Mouse (Mus musculus) limb, embryonic 13.5 days (tissue): Measurements from ENCODE around the gene Nrsn2. TPM values are rescaled to one million over a fixed set of nuclear protein-coding genes. Genes with fewer than 3 reads are reported as not detected.

Experiments
- ATAC-seq: fragments of 200-750 bp; cut with Nextera tagmentation; 2 replicates; pipeline ENCODE4 v1.8.0; 2017; ENCODE audit warnings: low read depth, moderate number of reproducible peaks, moderate TSS enrichment; ENCODE audit not compliant: low FRiP score
- H3K27ac ChIP-seq: fragments of 300-500 bp; sonication (generic); 2 replicates; pipeline ENCODE4 v1.5.1; 2015; ENCODE audit warnings: inconsistent platforms, mild to moderate bottlenecking, moderate library complexity
- H3K27me3 ChIP-seq: fragments of 300-500 bp; sonication (generic); 2 replicates; pipeline ENCODE4 v1.6.1; 2015; ENCODE audit warnings: mild to moderate bottlenecking, inconsistent platforms
- H3K36me3 ChIP-seq: fragments of 300-500 bp; sonication (generic); 2 replicates; pipeline ENCODE4 v1.6.1; 2015; ENCODE audit warnings: inconsistent platforms, mild to moderate bottlenecking, moderate library complexity
- H3K4me1 ChIP-seq: fragments of 300-500 bp; sonication (generic); 2 replicates; pipeline ENCODE4 v1.6.1; 2015; ENCODE audit warnings: inconsistent platforms
- H3K4me2 ChIP-seq: fragments of 300-500 bp; sonication (generic); replicated peaks from 2 replicates; pipeline ENCODE4 v1.6.1; 2015; ENCODE audit warnings: inconsistent platforms, mild to moderate bottlenecking, moderate library complexity
- H3K4me3 ChIP-seq: fragments of 300-500 bp; sonication (generic); 2 replicates; pipeline ENCODE4 v1.5.1; 2015; ENCODE audit warnings: moderate library complexity, mild to moderate bottlenecking, inconsistent platforms
- H3K9ac ChIP-seq: fragments of 300-500 bp; sonication (generic); 2 replicates; pipeline ENCODE4 v1.6.1; 2015; ENCODE audit warnings: mild to moderate bottlenecking, inconsistent platforms
- H3K9me3 ChIP-seq: fragments of 300-500 bp; sonication (generic); 2 replicates; pipeline ENCODE4 v1.6.1; 2016; ENCODE audit warnings: inconsistent platforms
- WGBS: fragments of 180-500 bp; shearing (Covaris S2); methylation state at CpG from one replicate; pipeline ENCODE4 v1.1.7; 2015; 5-methylcytosine and 5-hydroxymethylcytosine counted together
- polyA plus RNA-seq: library from polyadenylated mRNA; unstranded; fragments of >200 nt; fragmentation: Nextera tagmentation; extraction: Ambion mirVana; gene quantifications from 2 replicates; pipeline ENCODE4 v1.2.1, GENCODE M21; 2015

The Nrsn2 gene
- polyA plus RNA-seq, 1 experiment from 2014 or later = 4.6 TPM

DNA sequence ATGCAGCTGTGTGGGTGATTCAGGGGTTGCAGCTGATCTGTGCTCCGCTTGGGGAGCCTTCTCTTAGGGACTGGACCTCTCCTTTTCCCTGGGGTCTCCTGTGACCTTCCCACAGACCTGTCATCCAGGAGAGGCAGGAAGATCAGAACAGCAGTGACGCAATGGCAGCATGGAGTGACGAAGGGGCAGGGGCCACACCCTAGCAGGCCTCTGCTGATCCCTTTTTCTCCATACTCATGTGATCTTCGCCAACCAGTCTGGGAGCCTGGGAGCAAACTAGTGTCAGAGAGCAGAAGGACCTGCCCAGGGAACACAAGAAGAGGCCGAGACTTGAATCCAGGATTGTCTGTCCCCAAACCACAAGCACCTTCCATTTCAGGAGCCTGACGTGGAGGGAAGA is 27.2 kb downstream of the Nrsn2 start:
- Histone ChIP-seq H3K9me3 (no peaks in the 10 kb centered on the region), H3K4me3 (no peak overlapping the region), H3K9ac (no peak overlapping the region), H3K27me3 (peaks cover 11% of the 10 kb centered on the region), H3K4me2 (no peak overlapping the region), H3K36me3 (no peaks in the 10 kb centered on the region), H3K27ac (no peak overlapping the region), H3K4me1 (peaks cover 13% of the 10 kb centered on the region)
- WGBS = 74% methylated on average over 6 of the region's 6 CpGs
- no peak for ATAC-seq

DNA sequence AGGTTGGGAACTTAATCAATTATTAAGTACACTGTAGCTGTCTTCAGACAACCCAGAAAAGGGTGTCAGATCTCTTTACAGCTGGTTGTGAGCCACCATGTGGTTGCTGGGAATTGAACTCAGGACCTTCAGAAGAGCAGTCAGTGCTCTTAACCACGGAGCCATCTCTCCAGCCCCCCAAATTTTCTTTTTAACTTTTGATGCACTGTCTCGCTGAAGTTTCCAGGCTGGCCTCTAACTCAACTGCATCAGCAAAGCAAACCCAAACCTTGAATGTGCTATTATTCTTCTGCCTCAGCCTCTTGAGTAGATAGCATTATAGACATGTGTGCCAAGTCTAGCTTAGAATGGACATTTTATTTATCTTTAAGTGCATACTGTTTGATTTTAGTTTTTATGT is 28.7 kb downstream of the Nrsn2 start:
- Histone ChIP-seq H3K4me2 (no peak overlapping the region), H3K4me1 (peaks cover 19% of the 10 kb centered on the region), H3K27ac (no peak overlapping the region), H3K9ac (no peak overlapping the region), H3K9me3 (no peaks in the 10 kb centered on the region), H3K4me3 (no peak overlapping the region), H3K27me3 (peaks cover 15% of the 10 kb centered on the region), H3K36me3 (no peaks in the 10 kb centered on the region)
- 83% methylated on average over 2 of the region's 2 CpGs for WGBS
- no peak for ATAC-seq

DNA sequence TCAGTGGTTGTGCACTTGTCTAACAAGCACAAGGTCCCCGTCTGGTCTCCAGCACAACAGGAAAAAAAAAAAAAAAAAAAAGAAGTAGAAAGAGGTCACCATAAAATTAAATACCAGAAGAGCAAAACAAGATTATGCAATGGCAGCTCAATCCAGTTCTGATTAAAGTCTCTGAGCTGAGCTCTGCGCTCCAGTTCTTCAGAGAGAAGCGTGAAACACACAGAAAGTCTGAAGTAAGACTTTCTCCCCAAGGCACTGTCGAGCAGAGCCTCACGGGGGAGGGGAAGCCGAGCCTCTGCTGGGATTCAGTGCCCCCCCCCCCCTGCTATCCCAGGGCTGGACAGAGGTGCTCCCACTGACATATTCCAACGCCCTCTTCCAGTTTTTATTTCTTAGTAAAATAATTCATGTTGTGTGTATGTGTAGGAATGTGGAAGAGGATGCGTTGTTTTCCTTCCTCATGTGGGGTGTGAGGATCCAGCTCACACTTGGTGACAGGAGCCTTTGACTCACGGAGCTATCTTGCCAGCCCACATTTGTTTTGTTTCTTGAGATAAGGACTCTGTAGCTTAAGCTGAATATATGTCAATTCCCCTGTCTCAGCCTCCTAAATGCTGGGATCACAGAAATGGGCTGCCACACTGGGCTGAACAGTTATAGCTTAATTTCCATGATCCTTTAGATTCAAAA is 29.5 kb downstream of the Nrsn2 start:
- 42% methylated on average over 9 of the region's 9 CpGs for WGBS
- Histone ChIP-seq H3K4me3 (no peak overlapping the region), H3K27ac (no peak overlapping the region), H3K4me1 (peaks cover 19% of the 10 kb centered on the region), H3K36me3 (no peaks in the 10 kb centered on the region), H3K9ac (no peak overlapping the region), H3K4me2 (no peak overlapping the region), H3K9me3 (no peaks in the 10 kb centered on the region), H3K27me3 (peaks cover 17% of the 10 kb centered on the region)
- no peak for ATAC-seq

DNA sequence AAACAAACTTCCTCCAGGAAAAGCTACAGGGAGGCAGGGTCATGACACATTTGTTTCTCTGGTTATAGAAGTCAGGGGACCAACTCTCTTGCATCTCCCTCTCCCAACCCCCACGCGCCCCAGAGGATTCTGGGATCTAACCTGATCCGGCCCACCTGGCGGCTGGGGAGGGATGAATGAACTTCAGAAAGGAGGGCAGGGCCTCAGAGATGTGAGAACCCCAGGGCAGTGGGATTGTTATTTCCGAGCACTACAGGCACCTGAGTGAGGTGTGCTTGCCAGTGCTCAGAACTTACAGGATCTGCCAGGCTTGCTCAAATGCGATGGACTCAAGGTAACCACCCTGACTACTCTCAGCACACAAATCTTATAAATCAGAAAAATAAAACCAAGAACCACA is 31.0 kb downstream of the Nrsn2 start:
- Histone ChIP-seq H3K4me2 (no peak overlapping the region), H3K4me3 (no peak overlapping the region), H3K27me3 (peaks cover 17% of the 10 kb centered on the region), H3K9me3 (no peaks in the 10 kb centered on the region), H3K9ac (no peak overlapping the region), H3K4me1 (peaks cover 19% of the 10 kb centered on the region), H3K36me3 (no peaks in the 10 kb centered on the region), H3K27ac (no peak overlapping the region)
- WGBS = 48% methylated on average over 6 of the region's 6 CpGs
- ATAC-seq = no peak

DNA sequence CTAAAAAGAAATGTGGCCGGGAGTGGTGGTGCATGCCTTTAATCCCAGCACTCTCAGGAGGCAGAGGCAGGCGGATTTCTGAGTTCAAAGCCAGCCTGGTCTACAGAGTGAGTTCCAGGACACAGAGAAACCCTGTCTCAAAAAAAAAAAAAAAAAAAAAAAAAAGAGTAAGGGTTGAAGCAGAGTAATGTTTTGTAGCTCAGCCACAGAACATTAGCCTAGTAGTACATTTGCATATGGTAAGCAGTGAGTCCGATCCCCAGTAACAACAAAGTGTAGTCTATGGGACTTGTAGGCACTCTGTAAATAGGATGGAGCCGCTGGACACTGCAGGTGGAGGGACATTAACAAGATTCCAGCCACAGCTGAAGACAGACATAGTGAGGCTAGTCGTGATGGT is 31.5 kb downstream of the Nrsn2 start:
- H3K9me3 ChIP-seq = no peaks in the 10 kb centered on the region
- H3K4me2 ChIP-seq = no peak overlapping the region
- no peak for ATAC-seq
- no peaks in the 10 kb centered on the region for H3K36me3 ChIP-seq
- no peak overlapping the region for H3K27ac ChIP-seq
- H3K4me1 ChIP-seq = peaks cover 17% of the 10 kb centered on the region
- no peak overlapping the region for H3K4me3 ChIP-seq
- no peak overlapping the region for H3K9ac ChIP-seq
- H3K27me3 ChIP-seq = peaks cover 17% of the 10 kb centered on the region
- 64% methylated on average over 5 of the region's 5 CpGs for WGBS

DNA sequence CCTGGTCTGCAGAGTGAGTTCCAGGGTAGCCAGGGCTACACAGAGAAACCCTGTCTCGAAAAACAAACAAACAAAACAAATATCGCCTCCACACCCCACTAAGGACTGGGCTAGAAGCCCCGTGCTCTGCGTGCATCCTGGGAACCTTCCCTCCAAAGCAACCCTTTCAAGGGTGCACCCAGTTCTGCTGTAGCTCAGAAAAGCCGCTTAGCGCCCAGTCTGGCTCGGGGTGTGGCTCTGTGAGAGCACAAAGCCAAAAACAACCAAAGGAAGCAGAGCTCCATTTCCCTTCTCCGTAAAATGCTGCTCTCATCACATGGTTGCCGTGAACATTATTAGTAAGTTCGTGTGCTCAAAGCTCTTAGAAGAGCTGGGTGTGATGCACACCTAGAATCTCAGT is 32.1 kb downstream of the Nrsn2 start:
- WGBS = 10% methylated on average over 10 of the region's 10 CpGs
- peaks cover 17% of the 10 kb centered on the region for H3K27me3 ChIP-seq
- H3K9ac ChIP-seq = peak overlapping the region; percentile 71
- H3K36me3 ChIP-seq = no peaks in the 10 kb centered on the region
- H3K27ac ChIP-seq = no peak overlapping the region
- H3K4me2 ChIP-seq = peak overlapping the region; percentile 89
- 0 out of 2 replicates have a peak, but pooled peaks have one; percentile 22 for ATAC-seq
- peaks cover 11% of the 10 kb centered on the region for H3K4me1 ChIP-seq
- peak overlapping the region; percentile 56 for H3K4me3 ChIP-seq
- no peaks in the 10 kb centered on the region for H3K9me3 ChIP-seq

DNA sequence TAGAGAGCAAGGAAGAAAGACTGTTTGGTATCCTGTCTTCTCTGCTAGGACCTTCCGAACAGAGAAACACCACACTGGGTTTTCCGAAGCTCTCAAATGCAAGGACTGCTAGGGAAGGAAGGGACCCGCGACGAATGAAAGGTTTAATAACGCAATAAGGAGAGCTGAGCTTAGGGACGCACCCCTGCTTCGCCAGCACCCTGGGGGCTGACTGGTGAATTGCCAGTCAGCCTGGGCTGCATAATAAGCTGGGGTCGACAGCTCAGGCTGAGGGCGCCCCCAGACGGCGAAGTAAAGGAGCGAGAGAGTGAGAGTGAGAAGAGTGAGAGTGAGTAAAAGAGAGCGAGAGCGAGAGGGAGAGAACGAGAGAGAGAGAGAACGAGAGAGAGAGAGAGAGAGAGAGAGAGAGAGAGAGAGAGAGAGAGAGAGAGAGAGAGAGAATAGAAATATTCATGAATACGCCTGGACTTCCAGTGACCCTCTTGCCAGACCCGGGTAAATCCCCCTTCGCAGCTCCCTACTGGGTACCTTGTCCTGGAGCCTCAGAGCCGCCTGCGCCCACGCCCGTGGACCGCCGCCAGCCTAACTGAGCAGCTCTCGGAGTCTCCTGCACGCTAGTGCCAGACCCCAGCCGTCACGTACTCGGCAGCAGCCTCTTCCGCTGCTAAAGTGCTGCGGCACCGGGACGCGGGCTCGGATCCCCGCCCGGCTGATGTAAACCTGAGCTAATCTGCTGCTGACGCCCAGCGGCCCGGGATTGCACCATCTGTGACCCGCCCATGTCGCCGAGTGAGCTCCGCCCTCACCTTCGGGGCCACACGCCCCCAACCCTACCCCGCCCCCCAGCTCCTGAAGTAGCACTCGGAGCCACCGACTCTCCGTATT is 32.9 kb downstream of the Nrsn2 start, which contains the start of gene Trib3:
Gene Trib3 (minus strand): TSS at position 704 of the 885 bp plus-strand sequence.
- peaks cover 10% of the 10 kb centered on the region for H3K4me1 ChIP-seq
- peak within 1 kb of the TSS; percentile 71 for H3K9ac ChIP-seq
- peaks cover 17% of the 10 kb centered on the region for H3K27me3 ChIP-seq
- peak; percentile 90 for ATAC-seq
- H3K27ac ChIP-seq = no peak within 1 kb of the TSS
- WGBS = under 1% methylated on average over 51 of the region's 52 CpGs
- peak within 1 kb of the TSS; percentile 56 for H3K4me3 ChIP-seq
- no peaks in the 10 kb centered on the region for H3K9me3 ChIP-seq
- H3K4me2 ChIP-seq = peak within 1 kb of the TSS; percentile 89
- no peaks in the 10 kb centered on the region for H3K36me3 ChIP-seq

DNA sequence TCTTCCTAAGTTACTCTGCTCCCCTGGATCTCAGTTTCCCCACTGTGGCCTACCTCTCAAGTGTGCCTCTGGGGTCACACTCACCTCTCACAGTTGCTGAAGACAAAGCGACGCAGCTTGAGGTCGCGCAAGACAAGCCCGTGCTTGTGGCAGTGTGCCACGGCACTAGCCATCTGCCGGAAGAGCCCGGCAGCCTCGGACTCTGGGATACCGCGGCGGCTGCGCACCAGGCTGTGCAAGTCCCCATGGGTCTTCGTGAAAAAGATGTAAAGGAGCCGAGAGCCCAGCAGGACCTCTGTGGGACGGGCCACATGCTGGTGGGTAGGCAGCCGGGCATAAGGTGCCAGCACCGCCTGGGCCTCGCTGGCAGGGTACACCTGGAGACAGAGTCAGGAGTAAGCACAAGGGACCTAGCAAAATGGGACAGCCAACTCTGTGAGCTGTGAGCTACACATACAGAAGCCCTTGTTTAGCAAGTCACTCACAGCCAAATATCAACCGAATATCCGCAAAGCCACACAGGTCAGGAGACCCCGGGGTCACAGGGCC is 36.7 kb downstream of the Nrsn2 start:
- Histone ChIP-seq H3K9me3 (no peaks in the 10 kb centered on the region), H3K9ac (no peak overlapping the region), H3K27me3 (peaks cover 12% of the 10 kb centered on the region), H3K4me3 (no peak overlapping the region), H3K4me1 (peaks cover 10% of the 10 kb centered on the region), H3K36me3 (no peaks in the 10 kb centered on the region), H3K4me2 (no peak overlapping the region), H3K27ac (no peak overlapping the region)
- 85% methylated on average over 22 of the region's 22 CpGs for WGBS
- no peak for ATAC-seq

DNA sequence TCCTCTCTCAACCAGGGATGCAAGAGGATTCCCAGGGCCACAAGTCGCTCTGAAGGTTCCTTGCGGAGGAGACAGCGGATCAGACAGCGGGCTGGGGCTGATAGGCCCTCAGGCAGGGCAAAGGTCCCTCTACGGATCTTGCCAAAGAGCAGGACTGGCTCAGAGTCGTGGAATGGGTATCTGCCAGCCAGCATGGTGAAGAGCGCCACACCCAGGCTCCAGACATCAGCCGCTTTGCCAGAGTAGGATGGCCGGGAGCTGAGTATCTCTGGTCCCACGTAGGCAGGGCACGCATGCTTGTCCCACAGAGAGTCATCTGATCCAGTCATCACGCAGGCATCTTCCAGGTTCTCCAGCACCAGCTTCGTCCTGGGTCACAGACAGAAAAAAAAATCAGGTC is 38.1 kb downstream of the Nrsn2 start:
- ATAC-seq = no peak

DNA sequence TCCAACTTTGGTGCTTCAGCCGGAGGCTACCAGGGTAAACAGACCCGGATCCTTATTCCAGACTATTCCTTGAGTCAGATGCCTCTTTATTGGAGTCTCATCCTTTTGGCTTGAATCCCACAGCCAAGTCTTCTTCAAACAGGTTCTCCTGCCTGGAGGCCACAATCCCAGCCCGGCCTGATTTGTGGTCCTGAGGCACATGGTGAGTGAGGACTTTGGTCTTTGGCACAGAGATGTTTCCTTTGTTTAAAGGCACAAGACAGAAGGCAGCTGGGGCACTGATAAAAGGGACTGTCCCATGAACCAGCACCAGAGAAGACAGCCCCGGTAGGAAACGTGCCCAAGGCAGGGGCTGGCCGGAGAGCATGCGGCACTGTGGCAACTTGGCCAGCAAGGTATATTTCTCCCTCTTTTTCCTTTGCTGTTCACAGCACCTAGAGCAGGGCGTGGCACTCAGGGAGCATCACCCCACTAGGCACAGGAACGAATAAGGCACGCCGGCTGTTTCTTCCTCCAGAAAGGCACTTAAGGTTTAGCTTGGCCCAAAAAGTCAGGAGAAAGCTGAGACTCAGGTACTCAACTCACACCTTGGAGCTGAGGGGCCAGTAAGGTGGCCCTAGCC is 38.7 kb downstream of the Nrsn2 start:
- ATAC-seq = no peak
- Histone ChIP-seq H3K4me3 (no peak overlapping the region), H3K27ac (no peak overlapping the region), H3K36me3 (no peaks in the 10 kb centered on the region), H3K4me1 (no peaks in the 10 kb centered on the region), H3K9me3 (no peaks in the 10 kb centered on the region), H3K4me2 (no peak overlapping the region), H3K27me3 (peaks cover 6% of the 10 kb centered on the region), H3K9ac (no peak overlapping the region)
- 87% methylated on average over 11 of the region's 11 CpGs for WGBS

More for the DNA sequence above, 38.1 kb downstream of the Nrsn2 start:
- H3K27me3 ChIP-seq = peaks cover 9% of the 10 kb centered on the region
- no peak overlapping the region for H3K9ac ChIP-seq
- H3K4me1 ChIP-seq = peaks cover 4% of the 10 kb centered on the region; the same call in 1 of the 2 replicates
- H3K36me3 ChIP-seq = no peaks in the 10 kb centered on the region
- 75% methylated on average over 13 of the region's 13 CpGs for WGBS
- H3K27ac ChIP-seq = no peak overlapping the region
- H3K4me3 ChIP-seq = no peak overlapping the region
- no peaks in the 10 kb centered on the region for H3K9me3 ChIP-seq
- no peak overlapping the region for H3K4me2 ChIP-seq

DNA sequence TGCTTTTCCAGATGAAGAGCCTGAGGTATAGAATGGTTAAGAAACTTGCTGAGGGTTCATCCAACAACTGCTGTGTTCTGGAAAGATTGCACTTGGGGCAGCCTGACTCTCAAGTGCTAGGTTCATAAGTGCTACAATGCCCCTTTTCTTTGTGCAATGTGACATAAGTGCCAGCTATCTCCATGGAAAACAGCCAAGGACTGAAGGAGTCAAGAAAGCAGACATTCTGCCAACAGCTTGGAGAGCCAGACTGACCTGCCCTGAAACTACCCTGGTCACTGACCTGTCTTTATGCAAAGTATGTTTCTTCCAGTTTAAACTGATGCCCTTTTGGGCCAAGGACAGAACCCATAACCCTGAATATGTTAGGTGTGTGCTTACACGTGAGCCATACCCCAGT is 39.6 kb downstream of the Nrsn2 start:
- no peaks in the 10 kb centered on the region for H3K36me3 ChIP-seq
- no peak overlapping the region for H3K27ac ChIP-seq
- no peaks in the 10 kb centered on the region for H3K9me3 ChIP-seq
- no peak overlapping the region for H3K4me2 ChIP-seq
- 75% methylated on average over 1 of the region's 1 CpGs for WGBS
- no peak overlapping the region for H3K9ac ChIP-seq
- ATAC-seq = no peak
- H3K27me3 ChIP-seq = peaks cover 5% of the 10 kb centered on the region; the same call in 1 of the 2 replicates
- H3K4me1 ChIP-seq = no peaks in the 10 kb centered on the region
- H3K4me3 ChIP-seq = no peak overlapping the region
